Mouse (Mus musculus) brain, embryonic 14.5 days (tissue): ENCODE results near the gene Tnk1. TPM values are rescaled to one million over a fixed set of nuclear protein-coding genes. Genes with fewer than 3 reads are reported as not detected.

Source experiments
- DNase-seq: peaks from one replicate; pipeline ENCODE4 v3.0.0-alpha.2; 2011; ENCODE audit warnings: low read depth
- CTCF ChIP-seq: fragments of 200-500 bp; IDR thresholded peaks from 2 replicates; pipeline ENCODE4 v1.5.1; 2012; ENCODE audit warnings: inconsistent platforms, mild to moderate bottlenecking, moderate library complexity, borderline replicate concordance; ENCODE audit not compliant: insufficient read depth, insufficient read length; ENCODE audit errors: extremely low read depth
- POLR2A ChIP-seq: fragments of 200-500 bp; IDR thresholded peaks from 2 replicates; pipeline ENCODE4 v1.6.1; 2012; ENCODE audit warnings: mild to moderate bottlenecking, inconsistent platforms, borderline replicate concordance; ENCODE audit not compliant: poor library complexity, insufficient read depth, insufficient read length, severe bottlenecking; ENCODE audit errors: extremely low read depth
- polyA plus RNA-seq: library from polyadenylated mRNA; depleted of rRNA; stranded (reverse); fragments of >200 nt; gene quantifications from 2 replicates; pipeline ENCODE4 v1.2.3, GENCODE M21; 2012; rRNA removed

Tnk1 gene
- 0.18 and 0.29 TPM in 2 replicates for polyA plus RNA-seq

GRCm38 (mm10) chr11:69858113-69858998 lies at the start of gene Tnk1:
Gene Tnk1, minus strand, starts transcription at chr11:69858730.
- no peak for TF ChIP-seq CTCF
- no peak for TF ChIP-seq POLR2A
- no peak for DNase-seq

DNA sequence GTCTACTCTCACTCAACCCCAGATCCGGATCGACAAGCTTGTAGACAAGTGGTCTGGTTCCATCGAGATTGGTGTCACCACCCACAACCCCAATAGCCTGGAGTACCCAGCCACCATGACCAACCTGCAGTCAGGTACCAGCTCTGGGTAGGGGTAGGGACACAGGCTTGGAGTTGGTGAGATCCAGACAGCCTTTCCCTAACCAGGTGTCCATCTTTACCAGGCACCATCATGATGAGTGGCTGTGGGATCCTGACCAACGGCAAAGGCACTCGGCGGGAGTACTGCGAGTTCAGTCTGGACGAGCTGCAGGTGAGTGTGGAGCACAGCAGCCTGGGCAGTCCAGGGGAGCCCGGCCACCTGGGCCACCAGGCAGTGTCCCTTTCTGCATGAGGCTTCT lies 45.8 kb upstream of the Tnk1 start:
- no peak for TF ChIP-seq CTCF
- no peak for TF ChIP-seq POLR2A
- DNase-seq: no peak

DNA sequence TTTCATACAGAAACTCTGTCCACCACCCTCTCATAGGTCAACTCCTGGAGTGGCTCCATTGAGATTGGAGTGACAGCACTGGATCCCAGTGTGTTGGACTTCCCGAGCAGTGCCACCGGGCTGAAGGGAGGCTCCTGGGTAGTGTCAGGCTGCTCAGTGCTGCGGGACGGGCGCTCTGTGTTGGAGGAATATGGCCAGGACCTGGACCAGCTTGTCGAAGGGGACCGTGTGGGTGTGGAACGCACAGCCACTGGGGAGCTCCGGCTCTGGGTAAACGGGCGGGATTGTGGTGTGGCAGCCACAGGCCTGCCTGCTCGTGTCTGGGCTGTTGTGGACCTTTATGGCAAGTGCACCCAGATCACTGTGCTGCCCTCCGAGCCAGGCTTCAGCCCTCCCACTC lies 44.4 kb upstream of the Tnk1 start:
- TF ChIP-seq POLR2A (no peak), CTCF (no peak)
- DNase-seq: no peak

GRCm38 (mm10) chr11:69901993-69902392 lies 43.5 kb upstream of the Tnk1 start:
- TF ChIP-seq POLR2A (no peak), CTCF (no peak)
- no peak for DNase-seq

DNA sequence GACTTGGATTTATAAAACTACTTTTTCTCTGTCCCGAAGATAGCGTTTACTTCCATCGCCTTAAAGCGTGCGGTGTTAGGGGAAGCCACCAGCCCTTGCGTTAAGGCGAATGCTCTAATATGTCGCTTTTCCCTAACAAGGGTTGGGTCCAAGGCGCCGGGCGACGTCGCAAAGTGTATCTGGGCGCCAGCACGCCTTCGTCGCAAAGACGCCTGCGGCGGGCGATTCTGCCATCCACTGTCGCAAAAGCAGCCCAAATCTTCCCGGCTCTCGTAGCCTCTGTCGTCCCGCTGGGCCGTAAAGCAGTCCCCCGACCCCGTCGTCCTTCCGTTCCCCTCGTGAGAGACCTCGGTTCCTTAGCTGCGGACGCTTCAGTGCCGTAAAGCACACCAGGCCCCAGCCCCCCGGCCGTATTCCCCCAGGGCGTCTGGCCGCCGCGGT lies 42.9 kb upstream of the Tnk1 start:
- TF ChIP-seq POLR2A: no peak; the same call in 1 of the 2 replicates
- TF ChIP-seq CTCF: no peak
- DNase-seq: peak; percentile 100

GRCm38 (mm10) chr11:69900471-69901405 lies 42.2 kb upstream of the Tnk1 start, which contains the start of the genes 2810408A11Rik and Neurl4:
Gene 2810408A11Rik, minus strand, starts transcription at chr11:69900987.
Gene Neurl4, plus strand, starts transcription at chr11:69901072.
- TF ChIP-seq POLR2A (peak; percentile 62; the same call in 1 of the 2 replicates), CTCF (no peak)
- DNase-seq: peak; percentile 99

DNA sequence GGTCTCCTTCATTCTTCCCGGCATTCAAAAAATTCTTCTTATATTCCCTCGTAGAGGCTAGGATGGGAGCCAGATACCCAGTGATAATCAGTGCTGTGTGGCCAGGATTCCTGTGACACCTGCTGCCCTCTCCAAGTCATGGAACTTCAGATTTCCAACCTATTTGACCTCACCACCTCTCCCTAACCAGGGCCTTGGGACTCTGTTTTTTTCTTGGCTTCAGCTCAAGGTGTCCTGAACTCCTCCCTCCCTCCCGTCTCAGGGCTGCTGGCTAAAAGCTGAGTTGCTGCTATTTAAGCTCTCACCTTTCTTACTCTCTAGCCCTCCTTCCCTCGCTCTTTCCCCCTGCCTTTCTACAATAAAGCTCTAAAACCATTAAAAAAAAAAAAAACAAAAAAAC lies 41.3 kb upstream of the Tnk1 start:
- no peak for TF ChIP-seq POLR2A
- TF ChIP-seq CTCF: no peak
- DNase-seq: peak; percentile 38

DNA sequence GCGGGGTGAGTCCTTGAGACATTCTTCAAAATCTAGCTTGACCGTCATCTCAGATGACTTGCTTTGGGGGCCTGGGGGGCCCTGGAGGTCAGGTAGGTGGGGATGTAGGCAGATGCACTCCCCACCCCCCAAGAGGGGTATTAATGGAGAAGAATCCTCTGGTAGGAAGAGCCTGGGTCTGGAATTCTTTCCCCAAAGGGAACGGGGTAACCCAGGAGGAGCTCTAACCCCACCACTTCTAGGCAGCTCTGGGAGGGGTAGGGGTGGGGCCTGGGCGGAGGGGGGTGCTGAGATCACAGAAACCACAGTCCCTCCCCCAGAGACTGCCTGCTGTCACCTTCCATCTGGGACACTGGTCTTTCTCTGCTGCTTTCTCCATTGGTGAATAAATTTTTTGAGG lies 36.8 kb upstream of the Tnk1 start, which contains the start of gene Acap1:
Gene Acap1 (minus strand): TSS at position 249 of the 400 bp plus-strand sequence.
- no peak for DNase-seq
- TF ChIP-seq CTCF (no peak), POLR2A (no peak)

DNA sequence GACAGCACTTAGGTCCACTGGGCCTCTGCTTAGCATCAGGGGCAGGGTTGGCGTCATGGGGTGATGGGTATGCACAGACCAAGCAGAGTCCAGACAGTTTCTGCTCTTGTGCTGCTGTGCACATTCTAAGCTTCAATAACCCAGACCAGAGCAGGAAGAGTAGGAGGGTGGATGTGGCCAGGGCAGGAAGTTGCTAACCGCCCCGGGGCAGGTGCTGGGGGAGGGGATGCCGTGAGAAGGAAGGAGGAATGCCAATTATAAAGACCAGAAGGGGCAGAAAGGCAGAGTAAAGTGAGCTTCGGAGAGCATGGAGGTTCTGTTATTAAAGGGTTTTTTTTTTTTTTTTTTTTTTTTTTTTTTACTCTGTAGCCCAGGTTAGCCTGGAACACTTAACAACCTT lies 36.1 kb upstream of the Tnk1 start:
- TF ChIP-seq CTCF: no peak
- no peak for TF ChIP-seq POLR2A
- DNase-seq: no peak

DNA sequence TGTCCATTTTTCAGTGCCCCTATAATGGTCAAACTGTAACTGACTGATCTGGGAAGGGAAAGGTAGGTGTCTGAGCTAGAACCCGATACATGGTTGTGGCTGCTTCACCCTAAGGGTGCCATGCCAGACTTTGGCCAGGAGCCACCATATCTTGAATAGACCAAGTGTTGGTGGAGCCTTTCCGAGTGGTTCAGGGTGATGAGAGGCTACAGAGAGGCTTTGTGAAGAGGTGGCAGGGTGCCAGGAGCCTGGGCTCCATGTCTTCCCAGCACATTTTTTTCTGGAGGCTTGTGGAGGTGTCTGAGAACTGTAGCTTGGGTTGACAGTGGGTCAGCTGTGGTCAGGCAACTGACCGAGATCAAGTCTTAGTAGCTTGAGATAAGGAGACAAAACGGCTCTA lies 33.0 kb upstream of the Tnk1 start:
- DNase-seq: peak; percentile 28
- TF ChIP-seq CTCF: no peak
- no peak for TF ChIP-seq POLR2A

DNA sequence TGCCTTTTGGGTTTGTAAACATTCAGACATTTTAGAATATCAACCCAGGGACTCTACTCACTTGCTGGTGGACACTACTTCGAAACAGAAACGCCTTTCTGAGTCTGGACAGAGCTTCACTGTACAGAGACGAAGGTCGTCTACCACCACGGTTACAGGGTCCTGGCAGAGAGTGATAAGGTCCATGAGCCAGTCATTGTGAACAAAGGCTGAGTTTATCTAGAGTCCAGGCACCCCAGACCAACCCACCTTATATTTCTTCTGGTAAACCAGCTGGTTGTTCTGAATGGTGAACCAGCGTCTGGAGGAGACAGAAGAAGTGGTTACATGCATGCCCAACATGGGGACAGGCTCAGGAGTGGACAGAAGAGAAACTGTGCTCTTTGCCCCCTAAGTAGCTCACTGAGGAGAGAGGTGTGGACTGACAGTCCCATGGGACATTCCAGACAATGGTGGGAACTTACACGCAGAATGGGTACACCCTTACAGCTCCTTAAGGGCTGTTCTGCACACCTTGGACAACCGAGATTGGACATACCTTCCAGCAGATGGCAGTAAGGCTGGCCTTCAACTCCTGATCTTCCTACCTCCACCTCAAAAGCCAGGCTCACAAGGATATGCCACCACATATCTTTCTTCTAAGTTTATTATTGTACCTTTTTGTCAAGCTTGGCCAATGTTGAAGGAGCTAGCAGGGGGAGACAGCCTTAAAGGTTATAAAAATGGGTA lies 28.5 kb upstream of the Tnk1 start:
- no peak for DNase-seq
- TF ChIP-seq POLR2A (no peak), CTCF (no peak)

DNA sequence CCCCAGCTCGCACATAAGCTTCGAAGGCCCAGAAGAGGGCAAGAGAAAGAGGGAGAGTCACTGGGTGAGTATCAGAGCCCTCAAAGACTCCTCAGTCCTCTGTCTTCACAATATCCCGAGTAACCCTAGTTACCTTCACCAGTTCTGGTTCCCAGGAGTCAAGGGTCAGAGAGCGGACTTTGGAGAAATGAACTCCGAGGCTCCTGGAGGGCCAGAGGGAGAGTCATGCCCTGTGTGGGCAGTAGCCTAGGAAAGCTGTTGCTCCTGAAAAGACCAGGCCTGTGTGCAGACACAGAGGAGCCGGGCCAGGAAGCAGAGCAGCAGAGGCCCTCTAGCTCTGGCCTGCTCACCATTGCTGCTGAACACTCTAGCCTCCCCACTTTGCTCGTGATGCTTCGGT lies 26.1 kb upstream of the Tnk1 start:
- TF ChIP-seq POLR2A: no peak
- TF ChIP-seq CTCF: no peak
- DNase-seq: no peak

DNA sequence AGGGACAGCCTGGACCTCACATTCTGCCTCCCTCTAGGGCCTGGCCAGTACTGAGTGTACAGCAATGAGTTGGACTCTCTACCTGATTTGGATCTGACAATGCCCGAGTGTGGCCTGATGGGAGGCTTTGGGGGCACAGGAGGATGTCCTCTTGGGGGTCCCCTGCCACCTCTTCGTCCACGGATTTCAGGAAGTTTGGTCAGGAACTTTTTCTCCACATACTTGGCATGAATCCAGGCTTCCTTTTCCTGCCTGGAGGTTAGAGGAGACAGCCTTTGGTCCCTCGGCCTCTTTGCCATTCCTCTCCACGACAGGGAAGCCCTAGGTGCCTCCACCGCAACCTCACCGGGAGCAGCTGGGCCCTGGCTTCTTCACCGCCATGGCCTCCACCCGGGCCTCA lies 25.7 kb upstream of the Tnk1 start:
- no peak for DNase-seq
- TF ChIP-seq CTCF (no peak), POLR2A (no peak)

DNA sequence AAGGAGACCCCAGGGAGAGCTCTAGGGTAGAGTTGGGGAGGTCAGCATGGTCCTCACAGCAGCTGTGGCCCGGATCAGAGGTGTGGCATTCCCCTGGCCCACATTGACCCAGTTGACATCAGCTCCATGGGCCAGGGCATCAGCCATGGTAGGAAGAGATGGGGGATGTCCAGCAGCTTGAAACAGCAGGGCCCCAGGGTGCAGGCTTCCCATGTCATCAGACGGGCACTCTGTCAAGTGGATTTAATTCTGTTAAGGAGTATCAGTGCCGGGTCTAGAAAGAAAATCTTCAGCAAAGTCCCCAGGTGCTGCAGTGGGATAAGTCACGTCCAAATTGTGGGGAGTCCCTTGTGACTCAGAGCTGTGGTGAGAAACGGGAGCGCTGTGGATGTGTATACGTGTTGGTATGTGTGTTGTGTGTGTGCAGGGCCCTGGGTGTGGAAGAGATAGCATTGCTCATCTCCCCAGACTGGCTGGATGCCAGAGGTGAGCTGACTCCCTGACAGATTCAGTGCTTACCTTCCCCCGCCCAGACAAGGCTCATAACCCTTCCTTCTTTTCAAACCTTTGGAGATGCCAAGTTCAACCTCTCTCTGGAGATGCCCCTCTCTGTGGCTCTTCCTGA lies 25.1 kb upstream of the Tnk1 start:
- TF ChIP-seq CTCF (no peak), POLR2A (no peak)
- DNase-seq: no peak
